Mouse (Mus musculus) CH12.LX (cell line): ENCODE results near the gene Tnfrsf22.
"Not testable (repeated sequence)": the region's sequence is repeated elsewhere in the genome, so short reads cannot be mapped to it uniquely, and the experiment has no call there.

Experiments used
- CTCF ChIP-seq, 2 experiments: IDR thresholded peaks in 1 of 2; conservative IDR thresholded peaks in 1 of 2; 2 replicates each; pipeline ENCODE4 v1.5.1; 2011 to 2012; ENCODE audit warnings: low read depth in 2 of 2, low read length in 2 of 2, improper control_type of control experiment in 1 of 2, inconsistent platforms in 1 of 2, mild to moderate bottlenecking in 1 of 2, moderate library complexity in 1 of 2
- ELF1 ChIP-seq: IDR thresholded peaks from 2 replicates; pipeline ENCODE4 v1.6.1; 2014; ENCODE audit warnings: low read depth, mild to moderate bottlenecking, inconsistent platforms, low read length, improper control_type of control experiment
- EP300 ChIP-seq: IDR thresholded peaks from 2 replicates; pipeline ENCODE4 v1.6.1; 2011; ENCODE audit warnings: low read length, improper control_type of control experiment
- POLR2A ChIP-seq: IDR thresholded peaks from 2 replicates; pipeline ENCODE4 v1.6.1; 2011; ENCODE audit warnings: low read depth, mild to moderate bottlenecking, improper control_type of control experiment, low read length
- TBP ChIP-seq: conservative IDR thresholded peaks from 2 replicates; pipeline ENCODE4 v1.6.1; 2011; ENCODE audit warnings: low read depth, low read length, improper control_type of control experiment
- USF1 ChIP-seq: IDR thresholded peaks from 2 replicates; pipeline ENCODE4 v1.6.1; 2014; ENCODE audit warnings: low read depth, mild to moderate bottlenecking, inconsistent platforms, low read length, improper control_type of control experiment

DNA sequence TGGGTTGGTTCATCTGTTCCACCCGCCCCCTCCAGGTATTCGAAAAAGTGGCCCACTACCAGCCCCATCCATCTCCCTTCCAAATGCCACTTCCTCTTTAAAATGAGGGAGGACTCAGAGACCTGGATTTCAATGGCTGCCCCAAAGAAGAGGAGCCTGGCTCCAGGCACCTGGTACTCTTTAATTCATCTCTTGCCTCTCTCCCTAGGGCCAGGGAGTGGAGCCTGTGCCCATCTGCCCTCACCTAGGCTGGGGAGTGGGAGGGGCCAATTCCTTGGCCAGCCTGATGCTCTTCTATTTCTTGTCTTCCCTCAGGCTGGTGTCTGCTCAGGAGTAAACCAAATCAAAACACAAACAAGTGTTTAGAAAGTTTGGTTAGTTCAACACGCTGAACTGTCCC, 37.2 kb upstream of the Tnfrsf22 start:
- TF ChIP-seq EP300; CTCF (conservative IDR thresholded peaks at IDR 0.05 in 1 of 2, IDR thresholded peaks at IDR 0.05 in 1 of 2; ENCODE audit: low read depth in 2 of 2, low read length in 2 of 2); POLR2A; USF1; ELF1; TBP: not testable (repeated sequence)
